ENCODE assay signal across 9 mouse cellular contexts in genomic region chrX:143906699-143907471, GRCm38 (mm10). TPM values are rescaled to one million over a fixed set of nuclear protein-coding genes. Genes with fewer than 3 reads are reported as not detected.
A peak's percentile ranks its signal among the peaks of the same experiment; 100 is the strongest.
DNase-seq lines count a peak whose midpoint lies in the region; ATAC-seq and TF ChIP-seq lines count a peak whose summit lies in the region.
"Had no signal": no experiment of that assay in that cellular context is flagged by ENCODE, and none has a peak within 500 bp of the region (broad histone marks: within the 10 kb centered on the region; RNA-seq: fewer than 3 reads in every experiment).

No protein-coding gene starts in this region.

- TF ChIP-seq POLR2A in olfactory bulb, adult 2 months (IDR thresholded peaks at IDR 0.05; ENCODE audit: insufficient read depth, low read depth, low read length) = no peak

- H3K9ac ChIP-seq in lung, embryonic 15.5 days = no peak overlapping the region
- H3K9ac ChIP-seq in embryonic facial prominence, embryonic 15.5 days = no peak overlapping the region
- no peak overlapping the region for H3K9ac ChIP-seq in hindbrain, postnatal 0 days (replicated peaks; ENCODE audit: low read length)

- 35% methylated on average over 3 of the region's 3 CpGs for WGBS in lung, embryonic 15.5 days
- 32% methylated on average over 3 of the region's 3 CpGs for WGBS in embryonic facial prominence, embryonic 15.5 days
- 24% methylated on average over 3 of the region's 3 CpGs for WGBS in hindbrain, postnatal 0 days
- WGBS in olfactory bulb, adult 2 months = 12% methylated on average over 3 of the region's 3 CpGs

- H3K4me3 ChIP-seq in lung, embryonic 15.5 days = no peak overlapping the region
- no peak overlapping the region for H3K4me3 ChIP-seq in embryonic facial prominence, embryonic 15.5 days (replicated peaks)
- no peak overlapping the region for H3K4me3 ChIP-seq in hindbrain, postnatal 0 days (ENCODE audit: low read length)
- H3K4me3 ChIP-seq in olfactory bulb, adult 2 months (ENCODE audit: insufficient read depth, low read depth, low read length) = no peak overlapping the region

- no peaks in the 10 kb centered on the region for H3K27me3 ChIP-seq in lung, embryonic 15.5 days
- no peaks in the 10 kb centered on the region; the same call in 1 of the 2 replicates for H3K27me3 ChIP-seq in embryonic facial prominence, embryonic 15.5 days
- H3K27me3 ChIP-seq in hindbrain, postnatal 0 days (ENCODE audit: insufficient read depth, low read length) = no peaks in the 10 kb centered on the region

- no peaks in the 10 kb centered on the region for H3K4me1 ChIP-seq in lung, embryonic 15.5 days
- H3K4me1 ChIP-seq in embryonic facial prominence, embryonic 15.5 days = no peaks in the 10 kb centered on the region
- no peaks in the 10 kb centered on the region for H3K4me1 ChIP-seq in hindbrain, postnatal 0 days (ENCODE audit: insufficient read depth, low read length)
- H3K4me1 ChIP-seq in olfactory bulb, adult 2 months (ENCODE audit: control insufficient read depth, insufficient read depth, low read length) = no peaks in the 10 kb centered on the region

- H3K4me2 ChIP-seq in lung, embryonic 15.5 days = no peak overlapping the region
- H3K4me2 ChIP-seq in embryonic facial prominence, embryonic 15.5 days (replicated peaks) = no peak overlapping the region
- H3K4me2 ChIP-seq in hindbrain, postnatal 0 days (ENCODE audit: low read depth, low read length) = no peak overlapping the region

- no peaks in the 10 kb centered on the region for H3K9me3 ChIP-seq in lung, embryonic 15.5 days
- no peaks in the 10 kb centered on the region for H3K9me3 ChIP-seq in embryonic facial prominence, embryonic 15.5 days (replicated peaks)
- no peaks in the 10 kb centered on the region for H3K9me3 ChIP-seq in hindbrain, postnatal 0 days (ENCODE audit: low read length)

- no peak for TF ChIP-seq CTCF in hindbrain, postnatal 0 days (IDR thresholded peaks at IDR 0.05; ENCODE audit: low read depth)
- TF ChIP-seq CTCF in olfactory bulb, adult 2 months (IDR thresholded peaks at IDR 0.05; ENCODE audit: insufficient read depth, low read depth, low read length) = no peak

- H3K27ac ChIP-seq in lung, embryonic 15.5 days = no peak overlapping the region
- no peak overlapping the region for H3K27ac ChIP-seq in embryonic facial prominence, embryonic 15.5 days (replicated peaks)
- peak overlapping the region; percentile 68; the same call in 1 of the 2 replicates for H3K27ac ChIP-seq in hindbrain, postnatal 0 days
- peak overlapping the region; percentile 93 for H3K27ac ChIP-seq in olfactory bulb, adult 2 months (ENCODE audit: insufficient read depth, low read depth, low read length)

- no peaks in the 10 kb centered on the region for H3K36me3 ChIP-seq in lung, embryonic 15.5 days
- no peaks in the 10 kb centered on the region for H3K36me3 ChIP-seq in embryonic facial prominence, embryonic 15.5 days
- H3K36me3 ChIP-seq in hindbrain, postnatal 0 days (ENCODE audit: insufficient read depth, low read length) = no peaks in the 10 kb centered on the region

- peak; percentile 46; the same call in 1 of the 2 replicates for ATAC-seq in lung, embryonic 15.5 days (ENCODE audit: borderline replicate concordance, extremely low read depth, low FRiP score, low TSS enrichment)
- peak; percentile 67; the same call in 1 of the 2 replicates for ATAC-seq in embryonic facial prominence, embryonic 15.5 days (ENCODE audit: insufficient number of reproducible peaks, low FRiP score, low TSS enrichment, low read depth)
- ATAC-seq in hindbrain, postnatal 0 days = peak; percentile 80
- ATAC-seq in inflammation-experienced regulatory T-cells, adult 6 months = no peak

- DNase-seq in lung, postnatal 36 days = no peak
- DNase-seq in hindbrain, postnatal 0 days (ENCODE audit: low spot score) = peak; percentile 65
- DNase-seq in heart, adult 8-10 months (ENCODE audit: low spot score) = no peak
- DNase-seq in heart, adult 9 months (ENCODE audit: low spot score in 2 of 2) = no peak
- DNase-seq: kidney, postnatal 36 days had no signal

RNA-seq across cellular contexts. Expression of gene Dcx, which starts 26.2 kb away (rescaled TPM):
- polyA plus RNA-seq in lung, embryonic 15.5 days (2015; fragmentation: Nextera tagmentation; extraction: Ambion mirVana) = 2.5 TPM in 2 replicates
- 12.2 and 14.3 TPM in 2 replicates for polyA plus RNA-seq in embryonic facial prominence, embryonic 15.5 days (2015; fragmentation: Nextera tagmentation; extraction: Ambion mirVana)
- 178 and 200 TPM in 2 replicates for total RNA-seq in hindbrain, postnatal 0 days (2014; rRNA removed)
- polyA plus RNA-seq in hindbrain, postnatal 0 days (2015; fragmentation: Nextera tagmentation; extraction: Ambion mirVana) = 103 and 120 TPM in 2 replicates
- polyA plus RNA-seq in olfactory bulb, adult 2 months (2012; ENCODE audit: insufficient read depth, insufficient read length, low replicate concordance, missing spikeins) = 74.2 and 222 TPM in 2 replicates
- total RNA-seq in heart, adult 8-10 months (2022) = not detected
- polyA plus RNA-seq in inflammation-experienced regulatory T-cells, adult 6 months (2017; shearing (Covaris generic)) = not detected

Comparison
In these comparisons a context has a peak if more than half of its experiments do, and no peak if none do; other contexts are left out.
1. H3K27ac ChIP-seq: peak in hindbrain, postnatal 0 days (single experiment) and olfactory bulb, adult 2 months (single experiment); none in lung, embryonic 15.5 days (single experiment) and embryonic facial prominence, embryonic 15.5 days (single experiment).